Mouse (Mus musculus): ENCODE data around the gene H2afx. TPM values are rescaled to one million over a fixed set of nuclear protein-coding genes. Genes with fewer than 3 reads are reported as not detected.

Gene H2afx
- polyA plus RNA-seq (2012; rRNA removed) = 313 and 370 TPM in 2 replicates

DNA sequence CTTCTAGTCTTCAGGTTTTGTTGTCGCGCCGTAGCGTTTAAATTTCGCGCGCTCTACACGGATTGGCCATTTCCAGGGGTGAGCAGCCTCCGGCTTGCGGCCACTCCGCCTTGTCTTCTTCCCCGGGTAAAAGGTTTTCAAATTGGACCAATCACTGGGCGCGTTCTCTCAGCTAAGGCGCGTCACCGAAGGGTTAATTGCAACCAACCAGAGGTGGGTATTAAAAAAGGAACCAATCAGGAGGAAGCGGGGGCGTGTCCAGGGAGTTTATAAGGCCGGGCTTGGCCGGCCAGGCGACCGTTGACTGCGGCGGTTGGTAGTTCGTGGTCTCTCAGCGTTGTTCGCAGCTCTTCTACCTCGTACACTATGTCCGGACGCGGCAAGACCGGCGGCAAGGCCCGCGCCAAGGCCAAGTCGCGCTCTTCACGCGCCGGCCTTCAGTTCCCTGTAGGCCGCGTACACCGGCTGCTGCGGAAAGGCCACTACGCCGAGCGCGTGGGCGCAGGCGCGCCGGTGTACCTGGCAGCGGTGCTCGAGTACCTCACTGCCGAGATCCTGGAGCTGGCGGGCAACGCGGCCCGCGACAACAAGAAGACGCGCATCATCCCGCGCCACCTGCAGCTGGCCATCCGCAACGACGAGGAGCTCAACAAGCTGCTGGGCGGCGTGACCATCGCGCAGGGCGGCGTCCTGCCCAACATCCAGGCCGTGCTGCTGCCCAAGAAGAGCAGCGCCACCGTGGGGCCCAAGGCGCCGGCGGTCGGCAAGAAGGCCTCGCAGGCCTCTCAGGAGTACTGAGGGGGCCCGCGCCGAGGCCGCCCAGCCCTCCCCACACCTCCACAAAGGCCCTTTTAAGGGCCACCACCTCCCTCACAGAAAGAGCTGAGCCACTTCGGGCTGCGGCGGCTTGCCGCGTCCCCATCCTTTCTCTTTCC is at the start of gene H2afx:
TSS of gene H2afx (plus strand) at position 299 of the 935 bp plus-strand sequence.

GRCm38 (mm10) chr9:44288076-44288958 is 46.2 kb upstream of the H2afx start, which contains the start of gene Abcg4:
Gene Abcg4, minus strand, starts transcription at chr9:44288615.

DNA sequence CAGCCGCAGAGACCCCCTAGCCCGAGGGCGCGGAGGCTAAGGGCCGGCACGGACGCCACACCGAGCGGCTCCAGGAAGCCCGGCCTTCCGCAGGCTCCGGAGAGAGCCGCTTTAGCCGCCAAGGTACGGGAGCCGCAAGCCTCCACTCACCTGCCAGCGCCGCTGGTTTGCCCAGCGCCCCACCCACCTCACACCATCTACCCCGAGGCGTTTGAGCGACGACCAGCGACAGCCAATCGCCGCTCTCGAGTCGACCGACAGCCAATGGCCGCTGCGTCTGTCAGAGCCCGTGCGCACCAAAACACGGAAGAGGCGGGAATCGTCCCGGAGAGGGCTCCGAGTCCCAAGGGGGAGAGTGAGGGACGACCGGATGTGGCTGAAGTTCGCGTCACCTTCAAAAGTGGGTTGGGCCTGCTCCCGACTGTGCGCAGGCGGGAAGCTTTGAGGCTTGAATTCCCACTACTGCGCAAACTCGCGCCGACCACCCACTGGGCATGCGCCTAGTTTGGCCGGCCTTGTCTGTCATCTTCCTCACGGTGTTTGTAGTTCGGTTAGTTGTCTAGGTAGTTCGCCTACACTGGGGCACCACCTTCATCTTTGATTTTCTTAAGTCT is 28.9 kb upstream of the H2afx start, which contains the start of gene Hinfp:
TSS of gene Hinfp (minus strand) at position 206 of the 614 bp plus-strand sequence.

GRCm38 (mm10) chr9:44319887-44320798 is 14.4 kb upstream of the H2afx start, which contains the start of gene C2cd2l:
Gene C2cd2l, minus strand, starts transcription at chr9:44320285.

GRCm38 (mm10) chr9:44325768-44326370 is 8.6 kb upstream of the H2afx start, which contains the start of gene Dpagt1:
Gene Dpagt1, plus strand, starts transcription at chr9:44326019.

DNA sequence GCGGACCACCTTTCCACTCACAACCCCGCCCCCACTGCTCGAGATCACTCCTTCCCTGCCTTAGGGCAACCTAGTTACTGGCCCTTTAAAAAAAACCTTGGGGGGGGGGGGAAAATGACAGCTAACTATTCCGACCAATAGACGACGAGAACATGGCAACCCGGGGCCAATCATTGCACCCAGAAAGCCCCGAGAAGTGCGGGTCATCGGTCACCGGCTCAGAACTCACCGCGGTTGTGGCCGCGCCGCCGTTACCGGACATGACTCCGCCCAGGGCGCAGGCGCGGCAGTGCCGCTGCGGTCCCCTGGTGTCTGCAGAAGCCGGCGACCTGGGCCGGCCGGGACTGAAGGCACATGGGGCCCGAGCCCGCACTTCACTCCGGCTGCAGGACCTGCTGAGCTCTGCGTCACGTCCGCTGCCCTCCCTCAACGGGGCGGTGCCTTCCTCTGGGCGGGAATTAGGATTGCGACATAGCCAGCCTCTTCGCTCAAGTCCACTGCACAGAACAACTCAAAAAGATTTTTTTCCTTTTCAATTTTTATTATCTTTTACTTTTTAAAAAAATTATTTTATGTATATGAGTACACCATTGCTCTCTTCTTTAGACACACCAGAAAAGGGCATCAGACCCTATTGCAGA is 9.4 kb downstream of the H2afx start, which contains the start of gene Hmbs:
TSS of gene Hmbs (minus strand) at position 448 of the 641 bp plus-strand sequence.

DNA sequence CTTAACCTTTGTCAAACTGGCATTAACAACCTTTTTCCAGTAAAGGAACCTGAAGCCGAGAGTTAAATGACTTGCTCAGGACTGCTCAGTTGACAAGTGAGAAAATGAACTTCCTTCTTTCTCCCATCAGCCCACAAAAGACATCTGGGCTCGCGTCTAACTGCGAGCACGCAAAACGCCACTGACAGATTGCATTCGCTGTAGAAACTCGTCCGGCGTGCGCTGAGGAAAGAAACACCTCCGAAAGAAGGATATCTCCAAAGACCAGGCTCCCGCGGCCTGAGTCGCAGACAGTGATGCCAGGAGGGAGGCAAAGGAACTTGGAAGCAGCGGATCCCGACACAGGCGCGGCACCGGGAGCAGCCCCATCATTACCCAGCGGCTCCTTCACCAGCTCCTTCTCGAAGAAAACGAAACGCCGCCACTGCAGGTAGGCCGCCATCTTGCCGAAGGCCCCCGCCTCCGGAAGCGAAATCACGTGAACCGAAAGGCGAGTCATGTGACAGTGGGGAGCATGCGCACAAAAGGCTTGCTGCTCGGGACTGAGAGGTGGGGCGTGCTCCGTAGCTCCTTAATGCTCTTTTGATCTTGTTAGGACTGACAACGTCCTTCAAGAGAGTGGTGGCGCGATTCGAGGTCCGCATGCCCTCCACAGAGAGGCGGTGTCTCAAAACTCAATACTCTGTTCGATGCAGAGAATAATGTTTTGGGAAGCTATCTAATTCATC is 26.9 kb downstream of the H2afx start, which contains the start of gene Vps11:
TSS of gene Vps11 (minus strand) at position 481 of the 728 bp plus-strand sequence.

GRCm38 (mm10) chr9:44379054-44379834 is 44.8 kb downstream of the H2afx start, which contains the start of gene Hyou1:
Gene Hyou1, plus strand, starts transcription at chr9:44379490.

Other genes with a start within 250 kb of the H2afx start
- gene Mfrp, start 233.0 kb upstream of the H2afx start, polyA plus RNA-seq (2012; rRNA removed) = 1.8 and 1.9 TPM in 2 replicates
- 26.9 and 30.1 TPM in 2 replicates for gene C1qtnf5, start 227.4 kb upstream of the H2afx start, polyA plus RNA-seq (2012; rRNA removed)
- gene Gm49380, start 221.2 kb upstream of the H2afx start, polyA plus RNA-seq (2012; rRNA removed) = 0.50 and 0.68 TPM in 2 replicates
- gene Rnf26, start 221.2 kb upstream of the H2afx start, polyA plus RNA-seq (2012; rRNA removed) = 71.8 and 72.0 TPM in 2 replicates
- 112 and 143 TPM in 2 replicates for gene Mcam, start 200.2 kb upstream of the H2afx start, polyA plus RNA-seq (2012; rRNA removed)
- 7.6 and 7.7 TPM in 2 replicates for gene Cbl, start 100.6 kb upstream of the H2afx start, polyA plus RNA-seq (2012; rRNA removed)
- 19.7 and 22.5 TPM in 2 replicates for gene Ccdc153, start 94.0 kb upstream of the H2afx start, polyA plus RNA-seq (2012; rRNA removed)
- gene Pdzd3, start 83.2 kb upstream of the H2afx start, polyA plus RNA-seq (2012; rRNA removed) = 0.10 and 0.24 TPM in 2 replicates
- gene Nlrx1, start 66.1 kb upstream of the H2afx start, polyA plus RNA-seq (2012; rRNA removed) = 18.5 and 18.9 TPM in 2 replicates
- gene Abcg4, start 46.1 kb upstream of the H2afx start, polyA plus RNA-seq (2012; rRNA removed) = 25.8 and 35.0 TPM in 2 replicates
- 26.3 and 36.2 TPM in 2 replicates for gene Hinfp, start 29.0 kb upstream of the H2afx start, polyA plus RNA-seq (2012; rRNA removed)
- gene C2cd2l, start 14.4 kb upstream of the H2afx start, polyA plus RNA-seq (2012; rRNA removed) = 57.1 and 60.9 TPM in 2 replicates
- gene Dpagt1, start 8.7 kb upstream of the H2afx start, polyA plus RNA-seq (2012; rRNA removed) = 74.2 and 75.2 TPM in 2 replicates
- gene Hmbs, start 9.5 kb downstream of the H2afx start, polyA plus RNA-seq (2012; rRNA removed) = 84.2 and 85.4 TPM in 2 replicates
- gene Vps11, start 27.0 kb downstream of the H2afx start, polyA plus RNA-seq (2012; rRNA removed) = 28.5 and 31.4 TPM in 2 replicates
- gene Hyou1, start 44.8 kb downstream of the H2afx start, polyA plus RNA-seq (2012; rRNA removed) = 133 and 139 TPM in 2 replicates
- 20.4 and 23.3 TPM in 2 replicates for gene Slc37a4, start 62.2 kb downstream of the H2afx start, polyA plus RNA-seq (2012; rRNA removed)
- 70.5 and 98.9 TPM in 2 replicates for gene Rps25, start 72.4 kb downstream of the H2afx start, polyA plus RNA-seq (2012; rRNA removed)
- gene Trappc4, start 72.9 kb downstream of the H2afx start, polyA plus RNA-seq (2012; rRNA removed) = 42.0 and 46.1 TPM in 2 replicates
- 23.6 and 25.2 TPM in 2 replicates for gene Ccdc84, start 83.9 kb downstream of the H2afx start, polyA plus RNA-seq (2012; rRNA removed)
- 1.7 and 1.8 TPM in 2 replicates for gene Foxr1, start 106.4 kb downstream of the H2afx start, polyA plus RNA-seq (2012; rRNA removed)
- 0.29 and 0.55 TPM in 2 replicates for gene Upk2, start 120.3 kb downstream of the H2afx start, polyA plus RNA-seq (2012; rRNA removed)
- gene Bcl9l, start 148.1 kb downstream of the H2afx start, polyA plus RNA-seq (2012; rRNA removed) = 60.2 and 63.2 TPM in 2 replicates
- 0.13 and 0.69 TPM in 2 replicates for gene Cxcr5, start 227.2 kb downstream of the H2afx start, polyA plus RNA-seq (2012; rRNA removed)

Measured in ovary, adult 2 months (tissue).